Mouse (Mus musculus) thymus, adult 2 months (tissue): ENCODE results near the gene Pttg1ip. TPM values are rescaled to one million over a fixed set of nuclear protein-coding genes. Genes with fewer than 3 reads are reported as not detected.

Source experiments
- DNase-seq: peaks from one replicate; pipeline ENCODE4 v3.0.0; 2021
- H3K27ac ChIP-seq: fragments of 200-500 bp; 2 replicates; pipeline ENCODE4 v1.5.1; 2012; ENCODE audit warnings: low read length, control low read depth; ENCODE audit not compliant: control insufficient read depth, insufficient read depth
- H3K27me3 ChIP-seq: fragments of 200-500 bp; 2 replicates; pipeline ENCODE4 v1.6.1; 2012; ENCODE audit warnings: mild to moderate bottlenecking, low read length, moderate library complexity, mixed read lengths; ENCODE audit not compliant: control insufficient read depth, insufficient read depth
- H3K36me3 ChIP-seq: fragments of 200-500 bp; 2 replicates; pipeline ENCODE4 v1.6.1; 2012; ENCODE audit warnings: mild to moderate bottlenecking, low read length, moderate library complexity; ENCODE audit not compliant: control insufficient read depth, insufficient read depth
- H3K4me1 ChIP-seq: fragments of 200-500 bp; replicated peaks from 2 replicates; pipeline ENCODE4 v1.6.1; 2012; ENCODE audit warnings: low read length; ENCODE audit not compliant: control insufficient read depth, insufficient read depth
- H3K4me3 ChIP-seq: fragments of 200-500 bp; 2 replicates; pipeline ENCODE4 v1.5.1; 2012; ENCODE audit warnings: mild to moderate bottlenecking, low read length, control low read depth, moderate library complexity; ENCODE audit not compliant: control insufficient read depth, insufficient read depth
- CTCF ChIP-seq: fragments of 200-500 bp; IDR thresholded peaks from 2 replicates; pipeline ENCODE4 v1.5.1; 2012; ENCODE audit warnings: mild to moderate bottlenecking, control low read depth, low read length, moderate library complexity, borderline replicate concordance; ENCODE audit not compliant: control insufficient read depth, poor library complexity, insufficient read depth; ENCODE audit errors: extremely low read depth
- POLR2A ChIP-seq: fragments of 200-500 bp; IDR thresholded peaks from 2 replicates; pipeline ENCODE4 v1.6.1; 2012; ENCODE audit warnings: mild to moderate bottlenecking, low read length, control low read depth, moderate library complexity; ENCODE audit not compliant: control insufficient read depth, poor library complexity, insufficient read depth; ENCODE audit errors: extremely low read depth
- WGBS: fragments of 180-500 bp; shearing (Covaris S2); methylation state at CpG from one replicate; pipeline ENCODE4 v1.1.7; 2018; 5-methylcytosine and 5-hydroxymethylcytosine counted together
- polyA plus RNA-seq: library from polyadenylated mRNA; depleted of rRNA; stranded (reverse); fragments of >200 nt; gene quantifications from 2 replicates; pipeline ENCODE4 v1.2.3, GENCODE M21; 2012

Pttg1ip gene
- polyA plus RNA-seq, 1 experiment, result 129 TPM

DNA sequence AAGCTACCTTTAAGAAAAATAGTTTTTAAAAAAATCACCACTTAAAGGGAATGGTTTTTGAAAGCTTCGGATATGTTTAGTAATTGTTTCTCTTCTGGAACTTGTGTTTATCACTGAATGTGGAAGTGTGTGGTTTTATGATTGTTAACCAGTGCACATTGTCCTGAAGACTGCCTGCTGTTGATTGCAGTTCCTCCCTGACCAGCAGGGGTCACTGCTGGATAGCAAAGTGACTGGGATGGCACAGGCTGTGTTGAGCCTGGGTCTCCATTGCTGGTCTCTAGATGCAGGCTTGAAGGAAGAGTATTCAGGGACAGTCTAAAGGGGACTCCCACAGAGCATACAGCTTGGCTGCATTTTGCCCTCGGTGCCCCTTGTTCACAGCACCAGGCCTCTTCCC lies 46.0 kb downstream of the Pttg1ip start:
- TF ChIP-seq POLR2A (no peak), CTCF (peak; percentile 84; the same call in 1 of the 2 replicates)
- peak; percentile 81 for DNase-seq
- 44% methylated on average over 2 of the region's 2 CpGs for WGBS
- Histone ChIP-seq H3K36me3 (peaks cover 2% of the 10 kb centered on the region; the same call in 1 of the 2 replicates), H3K27me3 (no peaks in the 10 kb centered on the region), H3K27ac (no peak overlapping the region), H3K4me3 (no peak overlapping the region), H3K4me1 (peaks cover 5% of the 10 kb centered on the region)

DNA sequence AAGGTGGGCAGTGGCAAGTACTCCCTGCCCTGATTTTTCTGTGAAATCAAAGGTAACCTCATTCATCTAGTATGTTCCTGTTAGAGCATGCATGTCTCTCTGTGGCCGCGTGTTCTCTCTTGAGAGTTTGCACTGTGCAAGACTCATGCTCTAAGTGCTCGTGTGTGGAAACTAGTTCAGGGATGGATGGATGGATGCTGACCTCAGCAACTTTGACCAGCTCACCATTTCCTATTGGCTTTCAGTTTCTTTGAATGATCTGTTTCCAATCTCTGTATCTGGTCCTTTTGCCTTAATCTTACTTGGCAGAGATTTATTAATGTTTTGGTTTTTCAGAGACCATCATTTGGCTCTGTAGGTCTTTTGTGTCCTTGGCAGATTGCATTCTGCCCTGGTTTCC lies 47.6 kb downstream of the Pttg1ip start:
- no peak for DNase-seq
- TF ChIP-seq POLR2A, result no peak
- TF ChIP-seq CTCF, result no peak
- peaks cover 5% of the 10 kb centered on the region; the same call in 1 of the 2 replicates for H3K36me3 ChIP-seq
- H3K4me1 ChIP-seq, result 0 out of 2 replicates have a peak, but pooled peaks cover 4% of the 10 kb centered on the region
- 98% methylated on average over 3 of the region's 3 CpGs for WGBS
- H3K27ac ChIP-seq, result no peak overlapping the region
- H3K4me3 ChIP-seq, result no peak overlapping the region
- no peaks in the 10 kb centered on the region for H3K27me3 ChIP-seq

- no peak overlapping the region for H3K27ac ChIP-seq
- 96% methylated on average over 1 of the region's 1 CpGs for WGBS
- TF ChIP-seq CTCF (no peak), POLR2A (no peak)
- no peaks in the 10 kb centered on the region for H3K27me3 ChIP-seq
- no peak overlapping the region for H3K4me3 ChIP-seq
- peaks cover 8% of the 10 kb centered on the region for H3K4me1 ChIP-seq
- DNase-seq, result peak; percentile 16
- H3K36me3 ChIP-seq, result peaks cover 9% of the 10 kb centered on the region
Observed at GRCm38 (mm10) chr10:77629970-77630369, 48.5 kb downstream of the Pttg1ip start.

- 81% methylated on average over 6 of the region's 6 CpGs for WGBS
- no peak for TF ChIP-seq CTCF
- TF ChIP-seq POLR2A, result no peak
- no peak overlapping the region for H3K4me3 ChIP-seq
- H3K36me3 ChIP-seq, result peaks cover 18% of the 10 kb centered on the region
- H3K27ac ChIP-seq, result no peak overlapping the region
- no peaks in the 10 kb centered on the region for H3K27me3 ChIP-seq
- peaks cover 8% of the 10 kb centered on the region for H3K4me1 ChIP-seq
- DNase-seq, result no peak
Observed at GRCm38 (mm10) chr10:77634016-77634415, 52.5 kb downstream of the Pttg1ip start.

- Histone ChIP-seq H3K4me1 (peaks cover 8% of the 10 kb centered on the region), H3K27ac (peak overlapping the region; percentile 15; the same call in 1 of the 2 replicates)
- WGBS, result 41% methylated on average over 13 of the region's 13 CpGs
Observed at GRCm38 (mm10) chr10:77634452-77635231, 53.1 kb downstream of the Pttg1ip start.

GRCm38 (mm10) chr10:77636234-77636922 lies 54.9 kb downstream of the Pttg1ip start:
- WGBS, result 98% methylated on average over 7 of the region's 7 CpGs
- Histone ChIP-seq H3K27ac (no peak overlapping the region), H3K4me3 (no peak overlapping the region), H3K27me3 (no peaks in the 10 kb centered on the region), H3K36me3 (peaks cover 27% of the 10 kb centered on the region), H3K4me1 (peaks cover 8% of the 10 kb centered on the region)
- no peak for DNase-seq
- TF ChIP-seq CTCF (no peak), POLR2A (no peak)

More at GRCm38 (mm10) chr10:77634452-77635231, 53.1 kb downstream of the Pttg1ip start:
- H3K4me3 ChIP-seq, result no peak overlapping the region
- no peak for DNase-seq
- peaks cover 18% of the 10 kb centered on the region for H3K36me3 ChIP-seq
- no peaks in the 10 kb centered on the region for H3K27me3 ChIP-seq
- no peak for TF ChIP-seq POLR2A
- TF ChIP-seq CTCF, result no peak
